ENCODE assay signal across 13 mouse cellular contexts in genomic region chr14:76742297-76742696, GRCm38 (mm10).
"Had no signal": no experiment of that assay in that cellular context is flagged by ENCODE, and none has a peak within 500 bp of the region (broad histone marks: within the 10 kb centered on the region; RNA-seq: fewer than 3 reads in every experiment).

No protein-coding gene starts in this region.

- H3K9ac ChIP-seq: limb, embryonic 12.5 days; liver, embryonic 13.5 days; liver, postnatal 0 days; midbrain, embryonic 15.5 days; neural tube, embryonic 15.5 days; stomach, embryonic 15.5 days had no signal

- H3K4me2 ChIP-seq: limb, embryonic 12.5 days; liver, embryonic 13.5 days; midbrain, embryonic 11.5 days; midbrain, embryonic 15.5 days; neural tube, embryonic 15.5 days; stomach, embryonic 15.5 days had no signal

- H3K4me1 ChIP-seq: midbrain, embryonic 15.5 days had no signal

- DNase-seq: kidney, adult 9 months; kidney, postnatal 4 days; liver; liver, embryonic 13.5 days; liver, postnatal 0 days; thymus, postnatal 36 days had no signal

- H3K4me3 ChIP-seq: layer of hippocampus, adult 2 months; limb, embryonic 12.5 days; liver, embryonic 13.5 days; midbrain, embryonic 15.5 days; neural tube, embryonic 15.5 days; stomach, embryonic 15.5 days had no signal

- H3K27me3 ChIP-seq: limb, embryonic 12.5 days; liver, embryonic 13.5 days; midbrain, embryonic 15.5 days; neural tube, embryonic 15.5 days; stomach, embryonic 15.5 days had no signal

- H3K27ac ChIP-seq: kidney, postnatal 0 days; layer of hippocampus, adult 2 months; limb, embryonic 12.5 days; liver, embryonic 13.5 days; midbrain, embryonic 15.5 days; neural tube, embryonic 15.5 days; stomach, embryonic 15.5 days had no signal

- H3K36me3 ChIP-seq: limb, embryonic 12.5 days; liver, embryonic 13.5 days; midbrain, embryonic 15.5 days; neural tube, embryonic 15.5 days; stomach, embryonic 15.5 days had no signal

- H3K9me3 ChIP-seq: limb, embryonic 12.5 days; liver, embryonic 13.5 days; midbrain, embryonic 15.5 days; stomach, embryonic 15.5 days had no signal

- ATAC-seq: liver, postnatal 0 days; midbrain, embryonic 15.5 days had no signal
